Mouse (Mus musculus) kidney, adult 2 months (tissue): Measurements from ENCODE around the gene Gm20521.

Experiments used
- CTCF ChIP-seq: fragments of 200-500 bp; conservative IDR thresholded peaks from 2 replicates; pipeline ENCODE4 v1.5.1; 2011; ENCODE audit warnings: low read depth, mild to moderate bottlenecking, control low read depth, low read length, moderate library complexity, mixed read lengths; ENCODE audit not compliant: insufficient read depth, insufficient read length
- POLR2A ChIP-seq: fragments of 200-500 bp; IDR thresholded peaks from one replicate; pipeline ENCODE4 v1.6.1; 2011; ENCODE audit warnings: low read depth, low read length, control low read depth

GRCm38 (mm10) chr14:54938431-54939219 is 55.4 kb downstream of the Gm20521 start:
- TF ChIP-seq CTCF (no peak), POLR2A (no peak)
